Mouse (Mus musculus): ENCODE measurements around the gene Ttyh3.
"Not testable (repeated sequence)": the region's sequence is repeated elsewhere in the genome, so short reads cannot be mapped to it uniquely, and the experiment has no call there.

Gene Ttyh3

DNA sequence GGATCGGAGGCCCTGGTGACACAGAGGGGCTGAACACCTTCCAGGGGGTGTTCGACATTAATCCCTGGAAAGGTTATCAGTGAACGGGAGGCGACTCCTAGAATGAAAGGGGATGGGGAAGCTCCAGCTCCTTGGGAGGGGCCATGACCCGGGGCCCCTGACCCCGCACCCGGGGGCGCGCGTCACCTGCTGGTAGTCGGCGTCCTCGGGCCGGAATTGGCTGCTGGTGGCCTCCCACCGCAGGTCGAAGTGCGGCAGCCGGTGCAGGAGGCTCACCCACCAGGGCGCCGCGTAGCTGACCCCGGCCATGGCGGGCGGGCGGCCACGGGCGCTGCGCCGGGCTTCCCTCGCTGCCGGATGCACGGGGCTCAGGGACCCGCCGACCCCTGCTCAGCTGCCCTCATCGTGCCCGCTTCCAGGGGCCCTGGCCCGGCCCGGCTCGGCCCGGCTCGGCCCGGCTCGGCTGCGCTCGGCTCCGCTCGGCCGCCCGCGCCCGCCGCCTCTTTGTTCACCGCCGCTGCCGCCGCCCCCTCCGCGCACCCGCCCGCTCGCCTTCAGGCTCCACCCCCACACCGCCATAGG lies at the start of gene Ttyh3:
Gene Ttyh3 (minus strand): TSS at position 513 of the 582 bp plus-strand sequence.
- no peak for DNase-seq (ENCODE audit: low read depth)

DNA sequence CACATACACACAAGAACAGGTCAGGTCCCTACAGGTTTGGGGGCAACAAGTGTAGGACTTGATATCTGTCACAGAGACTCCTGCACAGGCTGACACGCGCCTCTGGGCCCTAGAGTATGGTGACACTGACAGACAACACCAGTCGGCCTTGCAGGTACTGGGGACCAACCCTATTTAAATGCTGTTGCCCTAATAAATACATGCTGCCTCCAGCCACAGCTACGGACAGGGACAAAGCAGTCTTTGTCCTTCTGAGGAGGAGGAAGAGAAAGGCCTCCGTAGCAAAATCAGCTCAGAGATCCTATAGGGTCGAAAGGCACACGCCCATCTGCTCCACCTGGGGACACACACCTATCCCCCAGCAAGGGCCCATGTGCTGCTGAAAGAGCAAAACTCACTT lies 47.2 kb upstream of the Ttyh3 start:
- no peak for DNase-seq (ENCODE audit: low read depth)

DNA sequence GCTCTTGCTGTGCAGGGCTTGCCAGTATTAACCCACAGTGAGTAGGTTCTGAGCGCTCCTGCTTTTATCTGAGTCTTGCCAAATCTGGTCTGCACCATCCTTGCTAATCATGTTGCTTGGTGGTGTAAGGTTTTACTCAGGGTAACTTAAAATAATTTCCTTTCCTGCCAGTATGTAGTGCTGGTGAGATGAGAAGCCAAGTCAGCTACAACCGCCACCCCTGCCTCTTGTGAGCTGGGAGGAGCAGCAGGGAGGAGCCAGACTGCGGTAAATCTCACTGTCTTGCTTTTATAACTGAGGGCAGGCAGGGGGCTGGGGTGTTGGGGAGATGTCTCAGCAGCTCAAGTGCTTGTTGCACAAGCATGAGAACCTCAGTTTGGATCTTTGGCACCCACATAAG lies 39.6 kb upstream of the Ttyh3 start:
- no peak for DNase-seq (ENCODE audit: low read depth)

DNA sequence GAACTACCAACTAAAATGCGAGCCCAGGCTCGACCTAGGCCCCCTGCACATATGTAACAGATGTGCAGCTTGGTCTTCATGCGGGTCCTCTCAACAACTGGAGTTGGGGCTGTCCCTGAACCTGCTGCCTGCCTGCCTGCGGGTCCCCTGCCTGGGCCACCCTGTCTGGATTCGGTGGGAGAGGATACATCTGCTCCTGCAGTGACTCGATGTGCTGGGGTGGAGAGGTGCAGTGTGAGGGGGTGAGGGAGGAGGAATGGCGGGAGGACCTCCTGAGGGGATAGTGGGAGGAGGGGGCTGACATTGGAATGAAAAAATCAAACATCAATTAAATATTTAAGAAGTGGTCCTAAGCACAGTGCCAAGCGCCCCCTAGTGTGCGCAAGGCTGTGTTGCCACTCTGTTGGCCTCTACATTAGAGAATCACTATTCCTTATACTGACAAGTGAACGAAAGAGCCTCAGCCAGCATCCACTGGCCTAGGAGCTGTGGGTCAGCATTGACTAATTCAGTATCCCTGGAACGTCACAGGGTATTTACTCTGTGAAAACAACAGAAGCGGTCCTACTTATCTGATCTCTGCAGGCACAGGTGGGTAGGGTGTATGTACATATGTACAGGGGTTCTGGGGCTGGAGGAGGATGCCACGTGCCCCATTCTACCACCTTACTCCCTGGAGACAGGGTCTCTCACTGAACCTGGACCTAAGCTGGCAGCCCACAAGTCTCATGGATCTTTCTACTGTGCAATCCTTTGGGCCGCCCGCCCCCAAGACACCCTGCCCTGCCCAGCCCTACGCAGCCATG lies 35.7 kb upstream of the Ttyh3 start:
- no peak for DNase-seq (ENCODE audit: low read depth)

DNA sequence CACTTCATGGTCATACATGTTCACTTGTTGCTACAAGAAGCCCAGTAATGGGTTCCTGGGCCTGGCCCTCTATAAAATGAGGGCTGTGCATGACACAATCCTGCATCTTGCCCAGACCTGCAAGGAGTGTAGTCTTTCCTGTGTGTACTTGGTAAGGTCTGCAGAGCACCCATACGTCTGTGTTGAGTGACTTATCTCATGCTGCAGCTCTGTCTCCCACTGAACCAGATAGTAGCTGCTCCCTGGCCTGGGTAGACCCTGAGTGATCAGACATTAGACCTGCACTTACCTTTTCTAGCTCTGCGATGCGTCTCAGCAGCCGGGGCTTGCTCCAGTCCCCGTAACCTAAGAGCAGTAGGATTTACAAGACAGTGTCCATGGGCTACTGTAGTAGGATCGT lies 33.3 kb upstream of the Ttyh3 start:
- no peak for DNase-seq (ENCODE audit: low read depth)

DNA sequence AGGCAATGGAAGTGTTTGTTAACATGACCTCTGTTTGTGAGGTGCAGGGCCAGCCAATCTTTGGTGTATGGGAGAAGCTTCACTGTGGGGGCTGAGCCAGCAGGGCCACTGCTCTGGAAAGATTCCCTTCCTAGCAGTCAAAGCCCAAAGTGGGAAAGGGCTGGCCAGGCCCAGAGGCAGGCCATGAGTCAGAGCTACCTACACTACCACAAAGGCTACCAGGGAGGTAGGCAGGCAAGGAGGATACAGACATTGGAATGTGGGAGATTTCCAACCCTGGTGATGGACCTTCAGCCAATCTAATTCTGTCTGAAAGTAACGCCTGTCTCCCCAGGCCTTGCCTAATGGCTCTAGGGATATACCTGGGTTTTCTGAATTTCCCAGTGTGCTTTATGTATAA lies 32.1 kb upstream of the Ttyh3 start:
- no peak for DNase-seq (ENCODE audit: low read depth)

DNA sequence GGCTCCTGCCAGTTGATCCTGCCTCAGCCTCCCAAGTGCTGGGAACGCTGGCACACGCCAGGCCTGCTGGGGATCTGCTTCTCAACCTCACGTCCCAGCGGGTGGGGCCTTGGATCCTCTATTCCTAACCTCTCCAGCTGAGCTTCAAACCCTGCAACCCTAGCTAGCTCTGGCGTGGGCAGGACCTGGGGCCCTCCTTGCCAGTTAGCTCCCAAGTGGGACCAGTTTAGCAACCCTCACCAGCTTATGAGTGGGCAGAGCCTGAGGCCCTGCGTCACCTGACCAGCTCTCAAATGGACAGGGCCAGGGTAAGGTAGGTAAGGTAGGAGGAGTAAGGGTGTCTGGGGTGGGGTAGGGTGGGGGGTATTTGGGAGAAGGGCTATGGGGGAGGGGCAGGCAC lies 31.2 kb upstream of the Ttyh3 start:
- DNase-seq (ENCODE audit: low read depth) = no peak

DNA sequence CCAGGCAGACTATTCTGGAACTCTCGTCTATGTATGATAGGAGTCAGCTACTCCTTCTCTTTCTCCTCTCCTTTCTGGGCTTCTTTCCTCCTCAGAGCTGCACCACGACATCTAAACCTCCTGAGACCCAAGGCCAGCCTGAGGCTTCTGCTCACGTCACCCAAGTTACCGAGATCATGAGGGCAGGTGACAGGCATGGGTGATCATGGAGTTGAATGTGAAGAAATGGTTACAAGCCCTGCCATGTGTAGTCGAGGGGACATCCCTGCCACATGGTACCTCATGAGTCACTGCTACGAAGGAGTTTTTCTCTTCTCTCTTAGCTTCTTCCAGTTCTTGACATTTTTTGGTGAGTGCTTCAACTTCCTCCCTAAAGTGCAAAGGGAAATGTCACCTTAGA lies 28.3 kb upstream of the Ttyh3 start:
- DNase-seq (ENCODE audit: low read depth) = no peak

DNA sequence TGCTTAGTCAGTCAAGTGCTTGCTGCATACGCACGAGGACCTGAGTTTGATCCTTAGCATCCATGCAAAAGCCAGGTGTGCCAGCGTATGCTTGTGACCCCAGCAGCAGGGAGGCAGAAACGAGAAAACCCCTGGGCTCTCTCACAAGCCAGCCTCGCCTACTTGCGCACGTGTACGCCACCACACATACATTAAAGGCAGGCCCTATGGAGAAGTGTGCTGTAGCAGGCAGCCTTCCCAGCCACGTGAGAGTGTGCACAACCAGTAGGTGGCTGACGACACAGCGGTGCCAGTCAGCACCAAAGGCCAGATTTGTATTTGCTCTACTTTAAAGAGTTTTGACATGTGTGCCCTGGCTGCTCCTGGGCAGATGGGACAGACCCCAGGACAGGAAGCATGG lies 26.8 kb upstream of the Ttyh3 start:
- no peak for DNase-seq (ENCODE audit: low read depth)

DNA sequence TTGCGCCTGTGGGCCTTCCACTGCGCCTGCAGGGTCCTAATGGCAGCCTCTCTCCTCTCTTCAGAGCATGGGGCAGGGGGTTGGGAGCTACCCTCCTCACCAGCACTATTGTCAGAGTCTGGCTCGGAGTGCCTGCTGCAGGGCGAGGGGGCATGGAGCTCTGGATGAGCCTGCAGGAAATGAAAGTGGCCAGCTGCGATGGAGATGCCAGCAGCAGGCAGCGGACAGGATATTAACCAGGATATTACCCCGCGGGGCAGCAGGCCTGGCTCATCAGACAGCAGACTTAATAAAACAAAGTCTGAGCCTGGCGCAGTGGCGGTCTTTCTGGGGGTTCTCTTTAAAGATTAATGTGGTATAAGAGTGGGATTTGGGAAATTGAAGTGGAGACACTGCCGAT lies 26.2 kb upstream of the Ttyh3 start:
- DNase-seq (ENCODE audit: low read depth) = no peak

DNA sequence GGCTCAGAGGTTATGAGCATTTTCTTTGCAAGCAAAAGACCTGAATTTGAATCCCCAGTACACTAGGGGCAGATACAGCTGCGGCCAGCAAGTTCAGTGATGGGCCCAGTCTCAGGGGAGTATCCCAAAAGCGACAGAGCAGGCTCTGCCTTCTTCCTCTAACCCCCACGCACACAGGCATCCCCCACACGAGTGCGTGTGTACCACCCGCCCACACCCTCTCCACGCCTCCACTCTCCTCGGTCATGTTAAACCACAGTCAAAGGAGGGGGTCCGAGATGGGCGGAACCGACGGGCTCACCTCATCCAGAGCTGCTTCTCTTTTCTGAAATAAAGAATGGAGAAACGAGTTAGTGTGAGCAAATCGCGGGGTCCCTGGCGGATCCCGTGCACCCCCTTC lies 25.2 kb upstream of the Ttyh3 start:
- no peak for DNase-seq (ENCODE audit: low read depth)

DNA sequence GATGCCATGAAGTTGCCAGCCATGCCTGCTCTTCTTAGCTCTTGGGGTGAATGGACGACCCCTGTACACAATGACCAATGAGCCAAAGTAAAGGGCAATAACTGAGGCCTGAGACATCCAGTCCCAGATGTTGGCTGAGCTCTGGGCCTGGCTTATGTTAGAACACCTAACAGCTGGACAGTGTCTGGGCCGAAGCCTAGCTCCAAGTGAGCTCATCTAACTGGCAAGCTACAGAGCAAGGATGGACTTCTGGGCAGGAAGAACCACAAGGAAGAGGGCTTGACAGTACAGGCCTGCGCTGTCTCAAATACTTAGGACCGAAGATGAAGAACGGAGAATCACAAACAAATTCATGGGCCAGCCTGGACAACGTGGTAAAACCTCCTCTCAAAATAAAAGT lies 23.8 kb upstream of the Ttyh3 start:
- DNase-seq (ENCODE audit: low read depth) = not testable (repeated sequence)

DNA sequence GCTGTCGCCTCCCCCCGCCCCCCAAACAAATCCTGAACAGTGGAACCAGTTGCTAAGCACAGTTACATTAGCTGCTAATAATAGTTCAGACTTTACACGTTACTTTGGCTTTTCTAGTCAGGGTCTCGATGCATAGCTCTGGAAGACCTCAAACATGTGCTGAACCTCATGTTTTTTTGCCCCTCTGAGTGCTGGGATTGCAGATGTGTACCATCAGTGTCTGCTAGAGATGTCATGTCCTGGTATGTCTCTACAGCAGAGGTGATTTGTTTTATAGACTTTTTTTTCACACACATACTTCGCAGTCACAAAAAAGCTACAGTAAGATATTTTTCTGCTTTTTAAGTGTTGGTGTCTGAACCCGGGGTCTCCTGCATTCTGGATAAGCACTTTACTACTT lies 23.3 kb upstream of the Ttyh3 start:
- DNase-seq (ENCODE audit: low read depth) = no peak

DNA sequence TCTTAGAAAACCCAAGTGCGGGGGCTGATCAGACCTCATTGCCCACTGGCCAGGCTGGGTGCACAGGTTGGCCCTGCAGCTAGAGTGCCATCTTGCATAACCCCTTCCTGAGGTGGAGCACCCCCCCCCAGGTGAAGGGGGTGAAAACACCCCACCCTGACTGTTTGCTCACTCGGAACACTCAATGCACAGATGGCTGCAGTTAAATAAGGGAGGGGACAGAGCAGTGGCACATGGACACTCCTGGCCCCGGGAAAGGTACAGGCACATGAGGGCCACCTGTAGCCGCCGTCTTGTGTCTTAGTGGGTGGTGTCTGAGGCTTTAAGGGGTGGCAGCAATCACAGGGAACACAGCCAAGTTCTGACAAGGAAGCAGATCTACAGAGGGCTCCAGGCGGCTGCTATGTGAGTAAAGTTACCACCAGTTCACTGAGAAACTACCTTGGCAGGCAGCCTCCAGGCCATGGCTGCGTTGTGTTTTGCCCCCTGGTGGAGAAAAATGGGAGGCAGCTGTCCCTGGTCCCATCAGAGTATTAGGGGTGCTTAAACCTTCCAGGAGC lies 14.9 kb upstream of the Ttyh3 start:
- DNase-seq (ENCODE audit: low read depth) = no peak

DNA sequence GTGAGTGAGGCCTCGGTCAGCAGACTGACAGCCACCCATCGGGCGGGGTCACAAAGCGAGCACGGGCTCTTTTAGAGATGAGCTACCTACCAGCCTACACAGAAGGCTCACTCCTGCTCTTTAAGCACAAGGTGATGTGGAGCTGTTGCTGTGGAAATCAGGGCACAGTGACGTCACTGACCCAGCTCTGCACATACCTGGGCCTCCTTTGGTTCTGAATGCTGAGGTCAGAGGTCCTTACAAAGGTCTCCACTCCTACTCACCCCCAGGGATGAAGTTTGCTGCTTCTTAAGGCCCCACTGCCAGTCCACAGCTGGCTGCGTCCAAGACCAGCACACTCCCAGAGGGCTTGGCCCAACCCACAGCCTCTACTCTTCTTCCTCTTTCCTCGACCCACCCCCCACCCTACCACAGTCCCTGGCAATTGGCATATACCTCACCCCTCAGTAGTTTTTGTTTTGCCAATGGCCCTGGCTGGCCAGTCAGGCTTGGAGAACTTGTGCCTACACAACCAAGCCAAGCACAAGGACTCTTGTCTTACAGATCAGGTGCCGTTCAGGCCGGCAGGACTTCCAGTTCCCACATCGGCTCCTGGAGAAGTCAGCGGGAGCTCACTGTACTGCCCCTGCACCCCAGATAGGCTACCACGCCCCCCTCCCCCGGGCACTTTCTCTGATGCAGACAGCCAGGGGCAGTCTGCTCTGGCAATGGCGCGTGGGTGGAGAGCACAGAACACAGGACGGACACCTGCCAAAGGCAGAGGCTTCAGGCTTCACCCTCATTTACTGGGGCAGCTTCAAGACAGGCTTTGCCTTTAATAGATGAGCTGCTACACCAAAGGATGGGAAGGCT lies 14.1 kb upstream of the Ttyh3 start:
- DNase-seq (ENCODE audit: low read depth) = no peak

DNA sequence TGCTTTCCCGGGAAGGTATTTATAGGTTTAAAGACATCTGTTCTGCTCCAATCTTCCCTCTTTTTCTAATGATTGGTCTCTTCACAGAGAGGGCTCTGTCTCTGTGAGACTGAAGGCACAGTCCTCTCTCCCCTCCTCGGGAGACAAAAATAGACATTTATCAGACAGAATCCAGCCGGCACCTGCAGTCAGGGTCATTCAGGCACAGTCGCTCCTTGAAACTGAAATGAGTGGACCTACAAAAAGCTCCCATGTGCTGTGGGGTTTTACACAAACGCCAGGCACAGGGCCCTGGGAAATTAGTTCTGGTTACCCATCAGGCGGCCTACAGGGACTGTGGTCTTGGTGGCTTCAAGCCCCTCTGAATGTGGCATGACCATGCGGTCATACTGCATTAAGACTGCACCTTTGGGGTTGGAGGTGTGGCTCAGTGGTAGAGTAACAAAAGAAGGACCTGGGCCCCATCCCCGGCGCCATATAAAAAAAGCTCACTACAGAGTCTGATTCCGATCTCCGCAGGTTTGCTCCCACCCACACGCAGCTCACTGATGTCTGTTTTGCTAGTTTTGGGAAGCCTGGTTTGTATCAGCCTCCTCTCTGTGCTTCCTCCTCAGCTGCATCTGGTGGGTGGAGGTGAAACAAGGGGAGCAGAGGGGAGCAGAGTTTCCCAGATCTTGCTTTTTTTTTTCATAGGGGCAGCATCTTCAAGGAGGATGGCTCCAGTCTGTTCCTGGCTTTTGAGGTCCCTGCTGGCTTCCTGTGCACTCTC lies 13.2 kb upstream of the Ttyh3 start:
- no peak for DNase-seq (ENCODE audit: low read depth)

DNA sequence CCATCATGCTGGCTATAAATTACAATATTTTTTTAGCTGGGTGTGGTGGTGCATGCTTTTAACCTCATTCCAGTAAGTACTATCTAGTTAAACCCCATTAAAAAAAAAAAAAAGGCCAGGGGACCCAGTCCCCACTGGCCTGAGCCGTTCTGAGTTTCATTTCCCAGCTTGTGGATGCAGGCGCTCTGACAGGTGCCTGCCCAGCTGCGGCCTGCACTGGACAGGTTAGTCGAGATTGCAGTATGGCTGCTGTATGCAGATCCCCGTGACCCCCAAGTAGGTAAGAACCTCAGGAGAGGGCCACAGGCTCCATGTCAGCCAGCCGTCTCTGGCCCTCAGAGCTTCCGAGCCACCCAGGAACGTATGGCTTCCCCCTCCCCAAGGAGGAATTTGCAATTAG lies 12.6 kb upstream of the Ttyh3 start:
- DNase-seq (ENCODE audit: low read depth) = no peak

DNA sequence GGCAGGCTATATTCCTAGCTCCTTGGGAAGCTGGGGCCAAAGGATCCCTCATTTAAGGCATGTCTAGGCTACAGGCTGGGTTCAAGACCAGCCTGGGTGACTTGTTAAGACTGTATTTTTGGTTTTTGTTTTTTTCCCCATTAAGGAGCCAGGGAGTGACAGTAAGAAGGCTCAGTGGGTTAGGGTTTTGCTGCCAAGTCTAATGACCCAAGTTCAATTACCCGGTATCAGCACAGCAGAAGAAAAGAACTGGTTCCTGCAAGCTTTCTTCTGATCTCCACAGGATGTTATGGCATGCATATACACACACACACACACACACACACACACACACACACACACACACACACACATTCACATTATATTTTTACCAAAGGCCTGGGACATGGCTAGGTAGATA lies 11.6 kb upstream of the Ttyh3 start:
- no peak for DNase-seq (ENCODE audit: low read depth)

DNA sequence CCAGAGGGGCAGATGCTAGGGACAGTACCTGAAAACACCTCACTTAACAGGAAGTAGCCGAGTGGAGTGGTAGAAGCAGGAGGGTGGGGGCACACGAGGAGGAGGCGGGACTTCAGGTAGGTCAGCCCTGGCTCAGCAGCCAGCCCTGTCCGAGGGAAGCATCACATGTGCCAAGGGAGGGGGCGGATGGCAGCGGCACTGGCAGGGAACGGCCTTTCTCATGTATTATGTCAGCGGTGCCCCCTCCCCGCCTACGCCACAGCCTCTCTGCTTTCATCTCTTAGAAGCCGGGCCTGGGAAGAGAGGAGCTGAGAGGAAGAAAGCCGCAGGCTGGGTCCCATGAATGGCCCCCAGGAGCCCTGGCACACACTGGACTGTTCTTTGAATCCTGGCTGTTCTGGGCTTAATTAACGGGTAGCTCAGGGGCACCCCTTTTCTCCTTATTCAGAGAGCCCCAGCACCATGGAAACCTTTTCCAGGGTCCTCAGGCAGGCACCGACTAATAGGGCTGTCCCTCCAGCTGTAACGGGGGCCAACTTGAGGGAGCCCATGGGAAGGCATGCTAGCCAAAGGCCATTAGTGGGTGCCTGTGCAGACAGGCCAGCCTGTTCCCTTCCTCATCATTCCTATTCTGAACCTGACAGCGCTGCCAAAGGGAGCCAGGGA lies 10.9 kb upstream of the Ttyh3 start:
- DNase-seq (ENCODE audit: low read depth) = no peak

DNA sequence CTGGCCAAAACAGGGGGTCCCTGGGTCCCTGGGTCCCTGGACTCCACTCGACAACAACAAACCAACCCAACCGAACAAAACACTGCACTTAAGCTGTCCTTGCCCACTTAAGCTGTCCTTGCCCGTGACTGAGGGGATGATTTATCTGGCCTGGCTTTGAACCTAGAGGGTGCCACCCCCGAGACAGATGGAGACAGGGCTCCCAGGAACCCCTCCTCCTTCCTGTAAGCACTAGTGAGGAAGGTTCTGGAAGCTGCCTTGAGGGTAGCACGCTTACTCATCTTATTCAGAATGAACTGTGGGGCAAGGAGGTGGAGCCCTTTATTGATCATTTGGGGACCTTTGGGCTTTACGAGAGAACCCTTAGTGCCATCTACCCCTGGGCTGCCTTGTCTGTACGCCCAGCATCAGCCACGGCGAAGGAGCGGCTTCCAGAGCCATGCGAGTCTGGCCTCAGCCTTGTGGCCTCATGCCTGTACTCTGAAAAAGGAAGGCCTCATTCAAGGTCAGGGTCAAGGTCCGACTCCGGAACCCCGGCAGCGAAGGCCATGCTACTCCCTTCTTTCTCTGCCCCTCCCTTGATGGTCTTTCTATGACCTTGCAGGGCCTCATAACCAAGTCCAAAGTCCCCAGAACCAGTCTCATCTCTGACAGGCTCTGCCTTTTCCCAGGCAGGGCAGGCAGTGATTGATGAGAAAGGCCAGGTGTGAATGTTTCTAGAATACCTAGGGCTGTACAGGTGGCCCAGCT lies 5.4 kb upstream of the Ttyh3 start:
- DNase-seq (ENCODE audit: low read depth) = no peak

DNA sequence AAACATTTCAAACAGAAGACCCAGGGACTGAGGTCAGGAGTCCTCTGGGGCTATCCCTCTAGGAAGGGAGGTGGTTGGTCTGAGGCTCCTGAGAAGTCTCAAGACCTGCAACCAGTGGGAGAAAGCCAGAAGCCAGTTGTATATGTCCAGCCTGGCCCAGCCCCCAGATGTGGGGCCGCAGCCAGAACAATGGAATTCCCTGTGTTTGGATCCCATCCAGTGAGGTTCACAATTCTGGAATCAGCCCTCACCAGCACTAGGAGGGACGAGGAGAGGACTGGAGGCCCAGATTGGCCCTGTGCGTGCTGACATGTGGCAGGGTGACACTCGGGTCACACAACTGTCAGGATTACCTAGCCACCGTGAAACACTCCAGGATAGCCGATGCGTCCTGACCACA lies 3.8 kb upstream of the Ttyh3 start:
- no peak for DNase-seq (ENCODE audit: low read depth)
